Mouse (Mus musculus): ENCODE measurements around the gene Diaph3. TPM values are rescaled to one million over a fixed set of nuclear protein-coding genes. Genes with fewer than 3 reads are reported as not detected.

Gene Diaph3
- polyA plus RNA-seq, 1 experiment from 2014 or later, result 14.0 TPM

- no peak for DNase-seq (ENCODE audit: extremely low spot score, low spot score)
- Histone ChIP-seq H3K36me3 (replicated peaks) (peaks cover 16% of the 10 kb centered on the region), H3K4me3 (no peak overlapping the region), H3K27ac (no peak overlapping the region), H3K9me3 (peaks cover 15% of the 10 kb centered on the region), H3K27me3 (ENCODE audit: poor library complexity, severe bottlenecking) (no peaks in the 10 kb centered on the region), H3K4me1 (no peaks in the 10 kb centered on the region)
- 91% methylated on average over 3 of the region's 3 CpGs for WGBS
Measured at GRCm38 (mm10) chr14:86889070-86889804, 251.8 kb downstream of the Diaph3 start.

DNA sequence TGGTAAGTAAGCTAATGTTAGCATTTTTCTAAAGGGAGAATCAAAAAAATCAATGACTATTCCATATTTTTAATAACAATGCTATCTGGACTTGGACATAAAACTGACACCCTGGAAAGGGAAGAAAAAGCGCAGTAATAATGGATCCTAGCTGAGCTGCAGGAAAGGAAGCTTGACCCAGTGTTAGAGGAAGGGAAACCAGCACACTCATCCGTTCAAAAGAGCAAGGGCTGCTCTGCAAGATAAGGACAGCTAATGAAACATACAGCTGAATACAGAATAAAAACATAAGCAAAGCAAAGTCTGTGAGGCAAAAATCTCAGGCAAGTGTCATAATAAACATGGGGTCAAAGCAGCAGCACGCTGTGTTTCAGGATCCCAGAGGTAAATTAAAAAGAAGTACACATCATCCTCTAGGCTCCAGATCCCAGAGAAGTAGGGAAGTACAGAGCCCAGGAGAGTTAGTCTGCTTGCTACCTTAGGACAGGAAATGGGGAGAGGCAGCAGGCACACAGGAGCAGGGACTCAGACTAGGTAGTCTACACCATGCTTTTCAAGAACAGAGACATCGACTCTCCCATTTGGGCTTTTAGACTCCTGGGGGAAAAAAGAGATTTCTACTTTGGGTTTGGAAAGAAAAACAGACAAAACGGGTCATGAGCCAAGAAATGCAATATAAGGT is 255.5 kb downstream of the Diaph3 start:
- DNase-seq (ENCODE audit: extremely low spot score, low spot score), result no peak
- no peaks in the 10 kb centered on the region for H3K36me3 ChIP-seq (replicated peaks)
- H3K27ac ChIP-seq, result no peak overlapping the region
- WGBS, result 91% methylated on average over 5 of the region's 5 CpGs
- no peaks in the 10 kb centered on the region for H3K9me3 ChIP-seq
- no peak overlapping the region for H3K4me3 ChIP-seq
- H3K27me3 ChIP-seq (ENCODE audit: poor library complexity, severe bottlenecking), result no peaks in the 10 kb centered on the region
- no peaks in the 10 kb centered on the region for H3K4me1 ChIP-seq

DNA sequence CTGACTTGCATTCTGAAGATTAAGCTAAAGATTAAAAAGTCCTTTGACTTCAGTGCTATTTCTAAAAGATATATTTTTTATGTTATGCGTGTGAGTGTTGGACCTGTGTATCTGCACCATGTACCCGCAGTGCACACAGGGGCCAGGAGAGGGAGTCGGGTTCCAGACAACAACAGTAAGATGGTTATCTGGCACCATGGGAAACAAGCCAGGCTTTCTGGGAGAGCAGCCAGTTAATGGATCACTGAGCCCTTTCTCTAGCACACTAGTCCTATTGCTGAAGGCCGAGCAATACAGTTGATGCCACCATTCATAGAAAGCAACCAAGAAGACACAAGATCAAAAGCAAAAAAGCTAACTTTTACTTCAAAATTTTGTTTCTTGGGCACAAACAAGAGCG is 271.5 kb downstream of the Diaph3 start:
- Histone ChIP-seq H3K9me3 (no peaks in the 10 kb centered on the region), H3K36me3 (replicated peaks) (peaks cover 4% of the 10 kb centered on the region; the same call in 1 of the 2 replicates), H3K27me3 (ENCODE audit: poor library complexity, severe bottlenecking) (no peaks in the 10 kb centered on the region), H3K27ac (no peak overlapping the region), H3K4me1 (peaks cover 16% of the 10 kb centered on the region), H3K4me3 (no peak overlapping the region)
- DNase-seq (ENCODE audit: extremely low spot score, low spot score), result no peak
- 90% methylated on average over 5 of the region's 5 CpGs for WGBS

- Histone ChIP-seq H3K4me1 (peaks cover 16% of the 10 kb centered on the region), H3K4me3 (no peak overlapping the region), H3K9me3 (no peaks in the 10 kb centered on the region), H3K27ac (no peak overlapping the region), H3K36me3 (replicated peaks) (peaks cover 4% of the 10 kb centered on the region; the same call in 1 of the 2 replicates), H3K27me3 (ENCODE audit: poor library complexity, severe bottlenecking) (no peaks in the 10 kb centered on the region)
- DNase-seq (ENCODE audit: extremely low spot score, low spot score), result no peak
- 46% methylated on average over 3 of the region's 3 CpGs for WGBS
Measured at GRCm38 (mm10) chr14:86867143-86867542, 273.9 kb downstream of the Diaph3 start.

DNA sequence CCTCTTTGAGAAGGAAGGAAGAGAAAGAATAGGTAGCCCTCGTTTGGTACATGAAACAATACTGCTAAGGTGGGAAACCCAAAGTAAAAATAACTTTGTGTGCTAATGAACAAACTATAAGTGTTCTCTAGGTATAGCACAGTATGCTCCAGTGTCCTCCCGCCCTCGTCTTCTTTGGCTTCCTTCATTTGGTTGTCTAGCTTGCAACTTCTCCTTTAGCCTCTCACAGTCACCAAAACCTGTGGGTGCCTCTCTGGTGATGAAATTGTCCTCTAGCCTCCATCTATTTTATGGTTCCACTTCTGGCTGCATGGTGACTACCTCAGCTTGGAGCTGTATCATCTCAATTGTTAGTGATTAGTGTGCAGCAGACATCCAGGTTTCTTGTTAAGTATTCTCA is 277.0 kb downstream of the Diaph3 start:
- 92% methylated on average over 3 of the region's 3 CpGs for WGBS
- Histone ChIP-seq H3K27me3 (ENCODE audit: poor library complexity, severe bottlenecking) (no peaks in the 10 kb centered on the region), H3K4me3 (no peak overlapping the region), H3K36me3 (replicated peaks) (peaks cover 4% of the 10 kb centered on the region; the same call in 1 of the 2 replicates), H3K9me3 (no peaks in the 10 kb centered on the region), H3K4me1 (peaks cover 16% of the 10 kb centered on the region), H3K27ac (no peak overlapping the region)
- DNase-seq (ENCODE audit: extremely low spot score, low spot score), result no peak

DNA sequence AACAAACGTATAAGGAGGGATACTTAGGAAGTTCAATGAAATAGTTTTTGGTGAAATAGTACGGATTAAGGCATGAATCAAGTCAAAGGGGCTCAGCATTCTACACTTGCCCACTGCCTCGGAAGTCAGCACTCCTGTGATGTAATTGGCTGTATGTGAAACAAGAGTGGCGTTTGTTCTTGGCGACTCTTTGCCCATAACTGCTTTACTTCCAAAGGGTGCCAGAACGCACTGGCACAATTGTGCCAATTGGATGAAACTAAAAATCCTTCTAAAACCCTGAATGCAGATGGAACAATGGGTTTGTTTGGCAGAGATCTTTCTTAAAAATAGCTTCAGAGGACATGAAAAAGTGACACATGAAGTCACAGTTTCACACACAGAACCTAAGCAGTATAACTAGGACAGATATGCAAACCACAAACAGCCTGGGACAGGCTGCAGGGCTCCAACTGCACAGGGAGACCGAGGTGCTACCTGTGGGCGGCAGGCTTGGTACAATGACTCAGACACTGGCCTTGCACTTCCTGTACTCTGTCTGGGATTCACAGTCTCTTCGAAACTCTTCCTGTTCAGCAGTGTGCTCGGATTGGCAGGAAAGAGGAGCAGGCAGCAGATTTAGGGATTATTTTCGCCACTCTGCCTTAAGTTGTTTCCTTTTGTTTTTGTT is 279.6 kb downstream of the Diaph3 start:
- no peaks in the 10 kb centered on the region for H3K27me3 ChIP-seq (ENCODE audit: poor library complexity, severe bottlenecking)
- H3K4me1 ChIP-seq, result peaks cover 2% of the 10 kb centered on the region
- WGBS, result 79% methylated on average over 11 of the region's 11 CpGs
- no peaks in the 10 kb centered on the region for H3K9me3 ChIP-seq
- no peak for DNase-seq (ENCODE audit: extremely low spot score, low spot score)
- peaks cover 4% of the 10 kb centered on the region; the same call in 1 of the 2 replicates for H3K36me3 ChIP-seq (replicated peaks)
- H3K27ac ChIP-seq, result no peak overlapping the region
- H3K4me3 ChIP-seq, result no peak overlapping the region

GRCm38 (mm10) chr14:86847154-86847810 is 293.8 kb downstream of the Diaph3 start:
- 92% methylated on average over 4 of the region's 4 CpGs for WGBS
- DNase-seq (ENCODE audit: extremely low spot score, low spot score), result no peak
- H3K4me3 ChIP-seq, result no peak overlapping the region
- no peaks in the 10 kb centered on the region for H3K36me3 ChIP-seq (replicated peaks)
- no peaks in the 10 kb centered on the region for H3K27me3 ChIP-seq (ENCODE audit: poor library complexity, severe bottlenecking)
- H3K4me1 ChIP-seq, result no peaks in the 10 kb centered on the region
- no peaks in the 10 kb centered on the region for H3K9me3 ChIP-seq
- no peak overlapping the region for H3K27ac ChIP-seq

GRCm38 (mm10) chr14:86844075-86844474 is 297.0 kb downstream of the Diaph3 start:
- no peaks in the 10 kb centered on the region for H3K9me3 ChIP-seq
- no peak overlapping the region for H3K27ac ChIP-seq
- DNase-seq (ENCODE audit: extremely low spot score, low spot score), result no peak
- H3K36me3 ChIP-seq (replicated peaks), result no peaks in the 10 kb centered on the region
- no peaks in the 10 kb centered on the region for H3K27me3 ChIP-seq (ENCODE audit: poor library complexity, severe bottlenecking)
- no peak overlapping the region for H3K4me3 ChIP-seq
- H3K4me1 ChIP-seq, result no peaks in the 10 kb centered on the region
- WGBS, result 91% methylated on average over 3 of the region's 3 CpGs

- WGBS, result 69% methylated on average over 2 of the region's 2 CpGs
- no peaks in the 10 kb centered on the region for H3K9me3 ChIP-seq
- no peaks in the 10 kb centered on the region for H3K27me3 ChIP-seq (ENCODE audit: poor library complexity, severe bottlenecking)
- no peak overlapping the region for H3K27ac ChIP-seq
- DNase-seq (ENCODE audit: extremely low spot score, low spot score), result no peak
- H3K4me3 ChIP-seq, result no peak overlapping the region
- no peaks in the 10 kb centered on the region for H3K36me3 ChIP-seq (replicated peaks)
- 0 out of 2 replicates have a peak, but pooled peaks cover 3% of the 10 kb centered on the region for H3K4me1 ChIP-seq
Measured at GRCm38 (mm10) chr14:86837642-86838041, 303.4 kb downstream of the Diaph3 start.

- Histone ChIP-seq H3K9me3 (no peaks in the 10 kb centered on the region), H3K27me3 (ENCODE audit: poor library complexity, severe bottlenecking) (peaks cover 17% of the 10 kb centered on the region), H3K27ac (no peak overlapping the region), H3K4me3 (no peak overlapping the region), H3K36me3 (replicated peaks) (no peaks in the 10 kb centered on the region), H3K4me1 (0 out of 2 replicates have a peak, but pooled peaks cover 3% of the 10 kb centered on the region)
- WGBS, result 90% methylated on average over 2 of the region's 2 CpGs
- DNase-seq (ENCODE audit: extremely low spot score, low spot score), result no peak
Measured at GRCm38 (mm10) chr14:86834851-86835250, 306.2 kb downstream of the Diaph3 start.

- no peak for DNase-seq (ENCODE audit: extremely low spot score, low spot score)
- Histone ChIP-seq H3K4me1 (0 out of 2 replicates have a peak, but pooled peaks cover 3% of the 10 kb centered on the region), H3K36me3 (replicated peaks) (no peaks in the 10 kb centered on the region), H3K4me3 (no peak overlapping the region), H3K9me3 (no peaks in the 10 kb centered on the region), H3K27me3 (ENCODE audit: poor library complexity, severe bottlenecking) (peaks cover 20% of the 10 kb centered on the region), H3K27ac (no peak overlapping the region)
- 92% methylated on average over 6 of the region's 6 CpGs for WGBS
Measured at GRCm38 (mm10) chr14:86834269-86834668, 306.8 kb downstream of the Diaph3 start.

- peaks cover 20% of the 10 kb centered on the region for H3K27me3 ChIP-seq (ENCODE audit: poor library complexity, severe bottlenecking)
- no peak overlapping the region for H3K27ac ChIP-seq
- no peaks in the 10 kb centered on the region for H3K36me3 ChIP-seq (replicated peaks)
- H3K4me1 ChIP-seq, result peaks cover 10% of the 10 kb centered on the region
- no peaks in the 10 kb centered on the region for H3K9me3 ChIP-seq
- DNase-seq (ENCODE audit: extremely low spot score, low spot score), result no peak
- H3K4me3 ChIP-seq, result no peak overlapping the region
- 89% methylated on average over 4 of the region's 4 CpGs for WGBS
Measured at GRCm38 (mm10) chr14:86833003-86833402, 308.0 kb downstream of the Diaph3 start.

All from forebrain, embryonic 10.5 days (tissue).